Mouse (Mus musculus): ENCODE measurements at regions not wholly inside any gene's neighbourhood (a gene's known extent, or its start where the extent isn't known, plus 50 kb on each side); places are given as distances from the start of the nearest gene placed in this dataset.

- intact Hi-C loops (cut with DNase I): no loop called here
- DNase-seq: no peak
Measured at GRCm38 (mm10) chr2:101491762-101492161, 132.8 kb upstream of the Rag2 start.

- DNase-seq: no peak
- intact Hi-C loops (cut with DNase I): no loop called here
Measured at GRCm38 (mm10) chr2:101508116-101508515, 116.4 kb upstream of the Rag2 start.

Measured in heart, postnatal 10 days (tissue).